Mouse (Mus musculus) duodenum, adult 2 months (tissue): ENCODE data around the gene Epor. TPM values are rescaled to one million over a fixed set of nuclear protein-coding genes. Genes with fewer than 3 reads are reported as not detected.

Source experiments
- polyA plus RNA-seq: library from polyadenylated mRNA; depleted of rRNA; stranded (reverse); fragments of >200 nt; gene quantifications from 2 replicates; pipeline ENCODE4 v1.2.3, GENCODE M21; 2012; ENCODE audit warnings: low replicate concordance; rRNA removed

The Epor gene
- polyA plus RNA-seq: 2.4 and 3.9 TPM in 2 replicates

DNA sequence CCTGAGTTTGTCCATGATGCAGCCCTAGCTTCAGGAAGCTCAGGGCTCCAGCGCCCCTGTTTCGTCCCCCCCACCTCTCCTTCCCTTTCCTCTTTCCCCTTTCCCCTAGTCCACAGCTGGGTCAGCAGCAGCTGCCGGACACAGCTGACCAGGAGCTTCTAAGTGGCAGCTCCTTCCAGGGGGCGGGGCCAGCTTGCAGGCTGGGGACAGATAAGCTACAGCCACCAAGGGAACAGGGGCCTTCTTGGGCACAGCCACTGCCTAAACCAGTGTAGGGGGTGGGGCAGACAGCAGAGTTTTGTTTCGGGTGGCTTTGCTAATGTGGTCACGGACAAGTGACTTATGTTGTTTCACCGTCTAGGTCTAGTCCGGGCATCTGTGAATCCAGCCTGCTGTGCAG lies at the start of gene Epor:
TSS of gene Epor (minus strand) at position 90 of the 400 bp plus-strand sequence.

DNA sequence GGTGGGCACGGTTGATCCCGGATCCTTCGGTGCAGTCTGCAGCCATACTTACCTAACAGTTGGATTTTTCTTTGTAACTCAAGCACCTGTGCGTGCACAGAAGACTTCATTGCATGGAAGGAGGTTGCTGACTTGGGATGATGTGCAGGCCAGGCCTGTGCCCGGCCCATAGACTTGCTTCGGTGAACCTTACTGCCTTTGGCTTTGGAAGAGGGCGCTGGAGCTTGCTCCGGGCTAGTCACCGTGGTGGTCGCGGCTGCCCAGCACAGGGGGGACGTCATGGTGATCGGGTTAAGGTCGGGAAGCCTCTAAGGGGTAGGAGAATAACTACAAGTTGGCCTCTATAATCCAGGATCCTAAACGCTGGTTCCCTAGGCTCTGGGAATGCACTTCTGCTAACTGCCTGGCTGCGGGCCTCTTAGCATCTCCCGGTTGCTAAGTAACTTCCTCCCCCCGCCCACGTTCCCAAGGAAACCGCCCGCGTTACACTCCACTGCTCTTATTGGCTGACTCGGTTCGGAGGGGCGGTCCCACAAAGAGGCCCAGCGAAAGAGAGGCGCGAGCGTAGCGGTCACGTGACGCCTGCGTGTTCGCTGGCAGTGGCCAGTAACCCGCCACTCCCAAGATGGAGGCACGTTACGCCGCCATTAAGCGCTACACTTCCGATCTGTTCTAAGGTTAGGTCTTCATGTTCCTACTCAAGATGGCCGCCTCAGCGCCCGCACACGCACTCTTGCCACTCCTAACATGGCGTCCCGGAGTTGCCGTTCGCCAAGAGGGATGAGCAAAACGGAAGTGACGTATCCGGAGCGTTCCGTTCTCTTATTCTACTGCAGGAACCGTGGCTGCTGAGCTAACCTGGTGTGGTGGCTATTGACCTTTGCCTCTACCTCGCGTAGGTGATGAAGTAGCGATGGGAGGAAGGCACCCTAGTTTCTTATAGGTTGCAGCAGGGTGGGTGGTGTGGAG lies 39.2 kb upstream of the Epor start, which contains the start of the genes Ccdc151 and Prkcsh:
TSS of gene Ccdc151 (minus strand) at position 441 of the 969 bp plus-strand sequence.
TSS of gene Prkcsh (plus strand) at position 613 of the 969 bp plus-strand sequence.

DNA sequence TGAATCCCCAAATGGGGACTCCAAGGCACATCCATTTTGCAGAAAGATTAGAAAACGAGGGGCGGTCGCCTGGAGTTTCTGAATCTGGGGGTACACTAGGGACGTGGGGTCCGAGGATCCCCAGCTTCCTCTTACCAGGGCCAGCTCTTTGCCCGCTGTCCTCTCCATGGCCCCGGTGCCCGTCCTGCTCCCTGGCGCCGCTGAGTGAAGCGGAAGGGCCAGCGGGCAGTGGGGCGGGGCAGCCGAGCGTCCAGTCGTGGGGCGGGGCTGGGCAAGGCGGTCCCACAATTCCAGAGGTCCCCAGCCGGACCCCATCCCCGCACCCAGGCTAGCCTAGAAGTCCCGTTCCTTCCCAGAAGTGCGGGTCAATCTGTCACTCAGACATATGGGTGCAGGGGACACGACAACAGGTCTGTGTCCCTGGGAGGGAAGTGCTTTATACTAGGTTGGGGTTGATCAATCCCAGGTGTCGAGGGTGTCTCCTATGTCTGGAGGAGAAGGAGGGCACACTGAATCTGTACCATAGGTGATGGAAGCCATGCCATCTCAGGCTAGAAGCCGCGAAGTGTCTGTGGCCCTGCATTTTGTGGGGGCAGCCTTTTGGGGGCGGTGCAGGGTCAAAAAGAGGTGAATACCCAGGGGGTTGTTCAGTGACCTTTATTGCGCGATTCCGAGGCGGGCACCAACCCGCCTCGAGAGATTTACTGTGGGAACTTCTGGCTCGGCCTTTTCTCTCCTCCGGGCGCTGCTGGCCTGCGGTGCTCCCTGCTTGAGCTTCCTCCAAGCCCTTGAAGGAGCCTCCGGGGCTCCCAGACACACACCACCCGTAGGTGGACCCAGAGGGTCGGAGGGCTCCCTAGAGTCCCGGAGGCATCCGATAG lies 26.2 kb upstream of the Epor start, which contains the start of gene Rgl3:
TSS of gene Rgl3 (minus strand) at position 217 of the 881 bp plus-strand sequence.

DNA sequence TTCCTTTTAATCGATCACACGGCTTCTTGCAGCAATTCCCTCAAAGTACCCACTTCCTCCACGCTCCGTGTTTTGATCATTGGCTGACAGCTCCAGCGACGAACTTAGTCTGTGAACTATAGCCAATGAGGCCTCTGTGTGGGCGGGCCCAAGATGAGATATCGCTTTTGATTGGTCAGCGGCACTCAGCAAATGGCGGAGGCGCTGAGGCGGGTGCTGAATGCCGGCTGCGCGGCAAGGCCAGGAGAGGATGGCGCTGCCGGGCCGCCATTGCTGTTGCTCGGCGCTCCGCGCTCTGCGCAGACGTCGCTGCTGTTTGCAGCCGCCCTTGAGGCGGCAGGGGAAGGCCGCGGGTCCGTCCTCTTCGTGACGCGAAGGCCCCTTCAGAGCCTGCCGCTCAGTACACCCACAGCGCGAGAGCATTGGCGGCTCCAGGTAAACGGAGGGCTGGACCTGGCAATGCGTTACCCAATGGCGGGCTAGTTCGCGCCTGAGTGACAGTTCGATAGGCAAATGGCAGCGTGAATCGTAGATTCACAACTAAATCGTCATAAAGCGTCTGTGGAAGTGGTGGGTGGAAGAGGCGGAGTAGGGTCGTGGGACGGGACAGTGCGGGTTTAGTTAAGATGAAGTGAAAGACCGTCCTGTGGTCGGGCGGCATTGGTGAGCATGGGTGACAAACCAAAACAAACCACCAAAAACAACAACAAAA lies 7.6 kb downstream of the Epor start, which contains the start of gene Swsap1:
TSS of gene Swsap1 (plus strand) at position 186 of the 712 bp plus-strand sequence.

DNA sequence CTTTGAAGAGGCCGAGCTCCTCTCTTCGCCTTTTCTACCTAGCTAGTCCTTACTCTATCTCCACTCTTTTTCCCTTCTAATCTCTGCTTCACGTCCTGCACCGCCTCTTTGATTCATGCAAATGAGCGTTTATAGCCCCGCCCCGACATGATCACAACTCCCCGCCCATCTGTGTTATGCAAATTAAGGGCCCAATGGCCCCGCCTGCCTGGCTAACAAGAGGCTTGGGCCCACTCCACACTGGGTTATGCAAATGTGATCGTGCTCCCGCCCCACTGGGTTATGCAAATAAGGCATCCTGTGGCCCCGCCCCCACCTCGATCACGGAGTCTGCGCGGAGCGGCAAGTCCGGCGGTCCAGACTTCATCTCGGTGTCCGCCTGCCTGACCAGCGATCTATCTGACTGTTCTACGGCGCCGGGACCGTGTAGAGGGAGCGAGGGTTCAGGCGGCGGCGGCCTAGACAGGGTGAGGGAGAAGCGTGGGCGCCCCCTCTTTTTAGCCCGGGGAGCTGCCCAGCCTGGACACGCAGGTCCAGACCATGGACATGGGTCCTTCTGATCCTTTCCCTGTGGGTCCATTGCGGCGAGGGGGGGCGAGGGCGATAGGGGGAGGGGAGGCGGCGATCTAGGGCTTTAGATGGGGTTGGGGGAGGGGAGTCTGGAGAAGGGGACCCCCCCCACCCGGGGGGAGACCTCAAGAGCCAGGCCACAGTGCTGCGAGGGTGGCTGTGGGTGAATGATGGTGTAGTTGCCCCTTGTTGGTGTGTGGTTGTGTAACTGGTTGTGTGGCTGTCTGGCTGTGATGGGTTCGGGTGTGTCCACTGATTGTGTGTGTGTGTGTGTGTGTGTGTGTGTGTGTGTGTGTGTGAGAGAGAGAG lies 26.4 kb downstream of the Epor start, which contains the start of gene Plppr2:
TSS of gene Plppr2 (plus strand) at position 342 of the 879 bp plus-strand sequence.

DNA sequence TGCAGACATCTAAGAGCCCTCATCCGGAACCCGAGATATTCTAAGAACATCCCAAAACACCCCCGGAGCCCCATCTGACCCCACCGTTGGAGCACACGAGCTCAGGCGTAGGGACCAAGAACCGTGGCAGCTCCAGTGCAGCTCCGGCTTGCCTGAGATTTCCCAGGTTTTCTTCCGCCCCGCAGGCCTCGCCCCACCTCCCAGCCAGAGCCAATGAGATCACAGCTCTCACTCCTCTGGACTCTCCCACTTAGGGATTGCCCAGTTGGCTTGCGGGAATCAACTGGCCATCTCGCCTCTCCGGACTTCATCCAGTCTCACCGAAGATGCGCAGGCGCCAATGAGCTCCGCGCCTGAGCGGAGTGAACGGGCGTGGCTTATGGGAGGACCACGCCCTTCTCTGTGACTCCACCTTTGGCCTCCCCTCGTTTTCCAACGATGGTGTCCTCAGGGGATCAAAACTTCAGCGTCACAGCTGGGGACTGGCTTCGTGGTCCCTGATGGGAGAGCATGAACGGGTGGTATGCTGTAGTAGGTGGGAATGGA lies 36.0 kb downstream of the Epor start, which contains the start of the genes Ccdc159 and Tmem205:
TSS of gene Ccdc159 (plus strand) at position 264 of the 546 bp plus-strand sequence.
TSS of gene Tmem205 (minus strand) at position 349 of the 546 bp plus-strand sequence.

DNA sequence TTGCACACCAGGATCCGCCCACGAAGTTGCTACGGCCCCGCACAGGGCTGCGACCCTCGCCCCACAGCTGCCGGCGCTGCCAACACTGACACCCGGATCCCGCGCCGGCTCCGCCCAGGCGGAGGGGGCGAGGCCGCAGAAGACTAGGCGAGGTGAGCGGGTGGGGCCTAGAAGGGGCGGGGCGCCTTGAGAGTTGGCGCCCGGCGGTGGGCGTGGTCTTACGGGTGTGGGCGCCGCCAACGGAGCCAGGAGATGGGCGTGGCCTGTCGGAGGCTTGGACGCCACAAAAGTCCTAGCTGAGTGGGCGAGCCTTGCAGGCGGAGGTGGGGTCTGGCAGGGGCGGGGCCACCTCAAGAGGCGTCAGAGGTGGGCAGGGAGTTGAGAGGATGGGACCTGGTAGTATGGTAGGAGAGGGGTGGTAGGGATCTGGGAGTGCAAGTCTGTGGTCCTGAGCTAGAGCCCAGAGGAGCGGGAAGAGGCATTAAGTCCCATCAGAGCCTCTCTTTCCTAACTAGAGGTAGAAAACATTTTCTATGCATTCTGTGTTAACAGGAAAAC lies 45.2 kb downstream of the Epor start, which contains the start of gene Rab3d:
TSS of gene Rab3d (minus strand) at position 158 of the 558 bp plus-strand sequence.

Other genes starting within 250 kb of the Epor start
- gene Ldlr, start 240.0 kb downstream of the Epor start, polyA plus RNA-seq: 28.7 and 47.8 TPM in 2 replicates
- gene Spc24, start 203.2 kb downstream of the Epor start, polyA plus RNA-seq: 9.2 and 13.7 TPM in 2 replicates
- 13.1 and 22.7 TPM in 2 replicates for gene Kank2, start 164.8 kb downstream of the Epor start, polyA plus RNA-seq
- 18.2 and 18.8 TPM in 2 replicates for gene Angptl8, start 128.0 kb downstream of the Epor start, polyA plus RNA-seq
- 43.2 and 51.0 TPM in 2 replicates for gene Dock6, start 110.9 kb downstream of the Epor start, polyA plus RNA-seq
- gene Rab3d, start 45.3 kb downstream of the Epor start, polyA plus RNA-seq: 32.5 and 58.0 TPM in 2 replicates
- 0.63 and 2.5 TPM in 2 replicates for gene Ccdc159, start 36.0 kb downstream of the Epor start, polyA plus RNA-seq
- gene Tmem205, start 36.0 kb downstream of the Epor start, polyA plus RNA-seq: 191 and 195 TPM in 2 replicates
- gene Plppr2, start 26.5 kb downstream of the Epor start, polyA plus RNA-seq: 6.9 and 11.4 TPM in 2 replicates
- gene Swsap1, start 7.8 kb downstream of the Epor start, polyA plus RNA-seq: 5.6 and 8.0 TPM in 2 replicates
- gene Rgl3, start 25.9 kb upstream of the Epor start, polyA plus RNA-seq: 2.9 and 12.6 TPM in 2 replicates
- gene Ccdc151, start 39.1 kb upstream of the Epor start, polyA plus RNA-seq: 0.17 TPM in 1 of 2 replicates, not detected in the other
- 118 and 211 TPM in 2 replicates for gene Prkcsh, start 39.3 kb upstream of the Epor start, polyA plus RNA-seq
- 0.13 and 0.46 TPM in 2 replicates for gene Elavl3, start 88.5 kb upstream of the Epor start, polyA plus RNA-seq
- gene Gm49318, start 107.8 kb upstream of the Epor start, polyA plus RNA-seq: not detected in 2 replicates
- 8.8 and 9.9 TPM in 2 replicates for gene Zfp653, start 107.9 kb upstream of the Epor start, polyA plus RNA-seq
- 48.2 and 51.0 TPM in 2 replicates for gene Ecsit, start 121.9 kb upstream of the Epor start, polyA plus RNA-seq
- gene Cnn1, start 135.7 kb upstream of the Epor start, polyA plus RNA-seq: 144 and 245 TPM in 2 replicates
- gene Elof1, start 153.7 kb upstream of the Epor start, polyA plus RNA-seq: 118 and 169 TPM in 2 replicates
- gene Acp5, start 172.2 kb upstream of the Epor start, polyA plus RNA-seq: 197 and 274 TPM in 2 replicates
- 40.5 and 49.4 TPM in 2 replicates for gene Pigyl, start 193.3 kb upstream of the Epor start, polyA plus RNA-seq
- not detected in 2 replicates for gene Zfp872, start 224.6 kb upstream of the Epor start, polyA plus RNA-seq